Mouse (Mus musculus) retina, postnatal 1 day (tissue): Measurements from ENCODE around the gene BC029722.
"Not testable (repeated sequence)": the region's sequence is repeated elsewhere in the genome, so short reads cannot be mapped to it uniquely, and the experiment has no call there.

Experiments used
- DNase-seq: peaks from one replicate; pipeline ENCODE4 v3.0.0-alpha.2; 2012

BC029722 gene

GRCm38 (mm10) chr2:155819392-155819448 is at the start of gene BC029722:
Gene BC029722 (minus strand): TSS chr2:155819426.
- DNase-seq: no peak

GRCm38 (mm10) chr2:155868320-155868719 is 49.1 kb upstream of the BC029722 start:
- DNase-seq: no peak

GRCm38 (mm10) chr2:155863301-155863867 is 44.2 kb upstream of the BC029722 start:
- DNase-seq: peak; percentile 46

DNA sequence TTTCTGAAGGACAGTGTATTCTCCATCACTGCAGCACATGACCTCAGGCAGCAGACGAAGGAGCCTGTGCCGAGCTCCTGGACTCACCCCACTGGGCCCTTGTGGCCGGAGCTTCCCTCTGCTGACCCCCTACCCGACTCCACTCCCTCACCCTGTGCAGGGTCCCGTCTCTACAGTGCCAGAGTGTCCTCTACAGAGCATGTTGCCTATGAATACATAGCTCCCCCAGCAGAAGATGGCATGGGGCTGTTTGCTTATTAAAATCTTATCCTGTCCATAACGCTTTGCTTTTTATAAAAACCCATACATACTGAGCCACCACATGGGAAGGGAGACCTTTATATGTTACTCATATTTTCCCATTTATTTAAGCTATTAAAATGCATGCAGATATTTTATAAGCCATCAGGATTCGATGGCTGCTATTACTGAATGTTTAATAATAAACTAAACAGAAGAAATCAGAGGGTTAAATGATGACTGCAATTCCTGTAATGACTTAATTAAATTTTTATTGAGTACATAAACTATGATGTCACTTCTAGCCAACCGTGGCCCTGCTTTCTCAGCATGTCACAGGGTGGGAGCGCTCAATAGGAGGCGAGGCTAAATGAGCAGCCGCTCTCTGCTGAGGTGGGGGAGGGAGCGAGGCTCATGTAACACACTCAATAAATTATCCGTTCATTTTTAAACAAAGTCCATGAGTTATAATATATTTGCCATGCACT is 43.5 kb upstream of the BC029722 start:
- peak; percentile 69 for DNase-seq

DNA sequence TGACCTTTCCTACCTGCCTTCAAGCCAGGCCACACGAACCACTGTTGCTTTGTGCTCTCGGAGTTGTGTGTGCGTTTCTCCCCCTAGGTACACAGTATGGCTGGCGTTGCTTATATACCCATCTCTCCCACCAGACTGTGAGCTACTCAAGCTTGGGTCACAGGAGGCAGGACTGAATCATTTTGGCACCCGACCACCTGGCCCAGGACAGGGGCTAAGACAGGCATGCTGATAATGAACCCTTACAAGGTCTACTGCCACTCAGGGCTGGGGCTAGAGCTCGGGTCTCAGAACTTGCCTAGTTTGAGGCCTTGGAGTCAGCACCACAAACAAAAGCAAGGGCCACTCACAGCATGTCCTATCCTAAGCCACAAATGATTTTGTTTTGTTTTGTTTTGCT is 42.4 kb upstream of the BC029722 start:
- DNase-seq: no peak

DNA sequence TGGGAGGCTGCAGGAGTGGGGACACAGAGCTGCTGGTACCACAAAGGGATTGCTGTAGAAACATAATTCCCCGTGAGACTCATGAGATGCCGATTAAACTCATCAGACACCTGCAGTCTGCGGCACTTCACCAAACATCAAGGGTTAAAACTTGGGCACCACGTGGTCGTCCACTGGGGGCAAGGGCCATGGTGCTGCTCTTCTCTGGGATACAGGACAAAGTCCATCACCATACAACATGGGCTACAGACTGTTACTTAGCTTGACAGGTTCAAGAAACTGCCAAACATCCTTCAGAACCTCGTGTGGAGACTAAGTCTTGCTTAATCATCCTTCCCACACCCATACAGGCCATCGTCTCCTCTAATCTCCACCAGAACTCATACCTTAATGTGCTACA is 40.9 kb upstream of the BC029722 start:
- DNase-seq: no peak

DNA sequence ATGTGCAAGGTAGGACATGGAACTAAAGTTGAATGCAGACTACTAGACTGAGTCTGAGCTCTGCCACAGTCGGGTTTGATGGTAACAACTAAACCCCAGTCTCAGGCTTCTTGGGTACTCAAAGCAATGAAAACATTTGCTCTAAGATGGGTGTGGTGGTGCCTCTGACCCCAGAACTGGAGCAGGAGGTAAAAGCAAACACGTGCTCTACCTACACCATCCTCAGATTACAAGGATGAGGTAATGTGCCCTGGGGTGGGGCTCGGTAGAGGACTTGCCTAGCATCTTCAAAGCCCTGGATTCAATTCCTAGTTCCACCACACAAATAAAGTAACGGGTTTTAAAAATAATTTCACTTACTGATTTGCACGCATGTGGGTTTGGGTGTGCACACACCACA is 33.3 kb upstream of the BC029722 start:
- DNase-seq: no peak

GRCm38 (mm10) chr2:155850120-155850519 is 30.9 kb upstream of the BC029722 start:
- no peak for DNase-seq

GRCm38 (mm10) chr2:155849464-155849863 is 30.2 kb upstream of the BC029722 start:
- no peak for DNase-seq

GRCm38 (mm10) chr2:155848291-155848690 is 29.1 kb upstream of the BC029722 start:
- peak; percentile 85 for DNase-seq

- DNase-seq: no peak
These were observed 27.7 kb upstream of the BC029722 start for GRCm38 (mm10) chr2:155846930-155847329.

DNA sequence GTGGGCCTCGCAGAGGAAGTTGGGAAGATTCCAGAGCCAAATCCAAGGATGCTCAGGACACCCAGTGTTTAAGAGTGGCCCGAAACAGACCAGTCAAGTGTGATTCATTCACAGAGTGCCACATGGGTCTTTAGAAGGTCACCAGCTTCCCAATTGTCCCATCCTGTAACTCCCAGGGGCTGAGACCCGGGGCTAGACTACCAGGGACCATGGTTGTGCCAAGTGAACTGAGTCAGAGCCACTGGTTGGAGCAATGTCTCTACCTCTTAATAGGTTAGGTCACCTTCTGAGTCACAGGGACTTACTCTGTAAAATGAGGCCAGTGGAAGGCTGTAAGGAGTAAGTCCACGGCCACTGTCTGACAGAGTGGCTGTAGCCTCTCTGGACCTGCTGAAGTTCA is 19.7 kb upstream of the BC029722 start:
- DNase-seq: no peak

DNA sequence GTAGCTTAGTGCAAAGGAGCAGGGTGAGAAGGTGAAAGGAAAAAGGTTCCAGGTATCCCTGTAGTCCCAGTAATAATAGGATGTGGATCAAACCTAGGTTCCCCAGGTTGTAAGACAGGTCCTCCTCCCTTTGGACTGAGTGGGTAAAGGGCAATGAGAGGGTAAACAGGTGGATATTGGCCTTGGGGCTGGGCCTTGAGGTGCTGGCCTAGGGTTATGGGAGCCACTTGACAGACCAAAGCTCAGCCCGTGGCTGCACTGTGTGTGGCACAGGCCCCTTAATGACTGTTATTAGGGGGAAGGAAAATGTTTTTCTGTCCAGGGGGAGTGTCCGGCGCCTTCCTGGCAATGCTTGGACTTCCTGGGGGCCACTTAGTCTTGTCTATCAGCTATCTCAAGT is 18.7 kb upstream of the BC029722 start:
- DNase-seq: no peak

GRCm38 (mm10) chr2:155834732-155835131 is 15.5 kb upstream of the BC029722 start, which contains the start of gene Fam83c:
Gene Fam83c (minus strand): TSS chr2:155834854.
- no peak for DNase-seq

- not testable (repeated sequence) for DNase-seq
These were observed 12.9 kb upstream of the BC029722 start for GRCm38 (mm10) chr2:155832087-155832486.

- DNase-seq: peak; percentile 43
These were observed 12.1 kb upstream of the BC029722 start for GRCm38 (mm10) chr2:155831302-155831701.

DNA sequence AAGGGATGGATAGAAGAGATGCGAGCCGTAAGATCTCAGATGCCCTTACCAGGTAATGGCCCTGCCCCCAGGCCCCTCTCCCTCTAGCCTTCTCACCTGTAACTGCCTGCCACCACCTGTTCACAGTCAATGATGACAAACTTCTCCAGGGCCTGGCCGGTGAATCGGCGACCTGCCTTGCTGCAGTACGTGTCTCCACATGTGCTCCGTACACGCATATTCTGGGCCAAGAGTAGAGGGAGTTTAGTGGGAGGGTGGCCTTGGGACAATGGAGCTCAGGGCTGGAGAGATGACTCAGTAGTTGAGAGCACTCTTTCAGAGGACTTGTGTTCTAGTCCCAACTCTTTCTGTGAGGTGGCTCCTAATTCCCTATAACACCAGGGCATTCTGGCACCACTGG is 11.6 kb upstream of the BC029722 start:
- DNase-seq: no peak

DNA sequence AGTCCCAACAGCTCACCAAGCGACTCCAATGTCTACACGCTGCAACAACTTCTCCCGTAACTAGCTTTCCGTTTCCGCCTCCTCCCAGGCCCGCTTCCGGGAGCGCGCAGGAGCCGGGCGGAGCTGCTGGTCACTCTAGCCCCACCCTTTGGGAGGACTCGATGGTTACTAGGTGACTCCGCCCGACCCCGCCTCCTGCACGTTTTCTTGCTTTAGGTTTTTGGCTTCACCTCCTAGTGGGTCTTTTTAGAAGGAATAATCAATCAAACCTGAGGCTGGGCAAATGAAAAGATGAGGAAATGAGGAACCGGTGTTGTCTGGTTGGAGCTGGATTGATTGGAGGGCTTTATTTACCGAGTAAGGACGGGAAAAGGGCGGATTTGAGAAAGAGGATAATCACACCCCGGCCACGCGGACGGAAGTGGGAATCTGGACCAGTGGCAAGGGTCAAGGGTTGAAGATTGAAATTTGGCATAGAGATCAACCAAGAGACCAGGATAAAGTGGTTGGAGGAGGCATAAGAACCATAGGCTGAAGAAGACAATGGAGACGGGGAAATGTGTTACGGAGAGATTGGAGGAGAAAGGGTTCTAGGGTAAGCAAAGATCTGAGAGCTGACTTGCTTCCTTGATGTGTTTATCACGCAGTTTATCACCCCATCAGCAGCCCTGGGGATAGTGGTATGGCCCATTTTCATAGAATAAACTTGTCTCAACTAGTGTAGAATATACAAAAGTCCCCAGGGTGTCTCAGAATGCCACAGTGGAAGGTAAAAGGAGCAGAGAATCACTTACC is 7.6 kb upstream of the BC029722 start, which contains the start of gene Eif6:
Eif6 (minus strand) TSS at position 296 of the 795 bp plus-strand sequence.
- peak; percentile 94 for DNase-seq

DNA sequence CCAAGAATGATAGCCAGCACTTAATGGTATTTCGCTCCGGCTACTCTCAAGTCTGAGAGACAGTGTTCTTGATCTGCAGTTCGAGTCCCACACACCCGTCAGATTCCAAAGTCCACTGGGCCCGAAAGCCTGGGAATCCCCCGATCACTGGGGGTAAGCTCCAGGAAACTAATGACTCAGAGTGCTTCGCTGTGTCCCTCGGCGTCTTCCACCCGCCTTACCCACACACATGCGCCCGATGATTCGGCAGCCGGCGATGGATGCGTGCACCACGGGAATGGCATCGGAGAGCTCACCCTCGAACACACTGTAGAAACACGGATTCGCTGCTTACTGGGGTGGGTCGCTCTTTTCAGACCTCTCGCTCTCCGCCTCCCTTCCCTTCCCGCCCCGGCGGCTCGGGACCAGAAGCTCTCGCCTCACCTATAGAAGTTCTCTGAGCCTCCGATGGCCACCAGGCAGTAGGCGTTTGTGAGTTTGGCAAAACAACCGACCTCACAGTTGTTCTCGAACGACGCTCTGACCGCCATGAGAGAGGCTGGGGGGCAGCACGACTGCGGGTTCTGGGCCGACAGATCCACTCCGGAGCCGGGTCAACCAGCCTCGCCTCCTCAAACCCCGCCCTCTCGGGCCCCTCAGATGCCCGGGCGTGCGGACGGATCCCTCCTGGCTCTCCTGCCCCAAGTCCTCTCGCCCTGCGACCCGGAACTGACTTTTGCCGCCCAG is 6.8 kb upstream of the BC029722 start:
- no peak for DNase-seq

GRCm38 (mm10) chr2:155823722-155824121 is 4.5 kb upstream of the BC029722 start:
- no peak for DNase-seq

- no peak for DNase-seq
These were observed 1.6 kb upstream of the BC029722 start for GRCm38 (mm10) chr2:155820779-155821178.

- DNase-seq: no peak
These were observed 424 bp upstream of the BC029722 start for GRCm38 (mm10) chr2:155819449-155820251.
